Mouse (Mus musculus) cerebellum, adult 2 months (tissue): ENCODE results near the gene Amdhd1.

ENCODE experiments used
- CTCF ChIP-seq: fragments of 200-500 bp; IDR thresholded peaks from 2 replicates; pipeline ENCODE4 v1.5.1; 2011; ENCODE audit warnings: low read depth, mild to moderate bottlenecking, control low read depth, low read length, moderate library complexity, borderline replicate concordance; ENCODE audit not compliant: insufficient read depth
- POLR2A ChIP-seq: fragments of 200-500 bp; IDR thresholded peaks from 2 replicates; pipeline ENCODE4 v1.6.1; 2011; ENCODE audit warnings: low read length, control low read depth, borderline replicate concordance; ENCODE audit not compliant: insufficient read depth

- TF ChIP-seq CTCF: no peak
- TF ChIP-seq POLR2A: no peak
Measured at GRCm38 (mm10) chr10:93588796-93589195, 49.0 kb upstream of the Amdhd1 start.
